Mouse (Mus musculus) spleen, postnatal 14 days (tissue): ENCODE measurements around the gene Stap1.

Source experiments
- DNase-seq, 2 experiments: peaks; one replicate each; pipeline ENCODE4 v3.0.0; 2021 to 2022; ENCODE audit warnings: low spot score in 2 of 2

Gene Stap1

DNA sequence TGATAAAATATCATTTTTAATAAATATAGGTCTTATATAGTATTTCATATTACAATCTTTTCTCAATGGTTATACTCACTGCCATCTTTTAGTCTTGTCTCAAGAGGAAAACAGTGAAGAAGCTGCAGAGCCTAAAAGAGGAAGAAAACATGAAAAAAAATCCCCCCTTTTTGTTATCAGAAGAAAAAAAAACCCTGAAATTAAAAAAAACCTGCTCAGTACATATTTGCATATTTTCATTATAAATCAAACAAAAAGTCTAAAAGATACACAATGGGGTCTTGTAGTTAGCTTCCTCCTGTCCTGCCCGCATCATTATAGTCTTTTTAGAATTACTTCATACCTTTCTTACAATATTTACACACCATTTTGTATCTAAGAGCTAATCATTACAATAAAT, 57.2 kb downstream of the Stap1 start:
- no peak for DNase-seq

DNA sequence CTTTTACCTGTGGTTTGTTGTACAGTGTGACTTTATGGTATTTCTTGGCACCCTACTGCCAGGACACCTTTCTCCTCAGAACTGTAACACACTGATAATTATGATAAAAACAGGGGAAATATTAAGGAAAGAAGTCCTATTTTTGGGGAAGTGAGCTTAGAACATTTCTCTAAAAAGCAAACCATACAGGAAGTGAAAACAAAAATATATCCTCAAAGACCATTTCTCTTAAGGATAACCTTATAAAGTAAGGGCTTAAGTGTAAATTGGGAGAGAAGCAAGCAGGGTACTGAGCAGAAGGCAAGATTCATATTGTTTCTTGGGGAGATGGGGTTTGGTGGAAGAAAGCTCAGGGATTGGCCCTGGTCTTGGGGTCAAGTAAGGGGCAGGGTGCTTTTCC, 58.3 kb downstream of the Stap1 start:
- DNase-seq = no peak
